Mouse (Mus musculus): ENCODE results near the gene Tufm. TPM values are rescaled to one million over a fixed set of nuclear protein-coding genes. Genes with fewer than 3 reads are reported as not detected.

Gene Tufm
- polyA plus RNA-seq, 1 experiment from 2014 or later: 140 TPM

DNA sequence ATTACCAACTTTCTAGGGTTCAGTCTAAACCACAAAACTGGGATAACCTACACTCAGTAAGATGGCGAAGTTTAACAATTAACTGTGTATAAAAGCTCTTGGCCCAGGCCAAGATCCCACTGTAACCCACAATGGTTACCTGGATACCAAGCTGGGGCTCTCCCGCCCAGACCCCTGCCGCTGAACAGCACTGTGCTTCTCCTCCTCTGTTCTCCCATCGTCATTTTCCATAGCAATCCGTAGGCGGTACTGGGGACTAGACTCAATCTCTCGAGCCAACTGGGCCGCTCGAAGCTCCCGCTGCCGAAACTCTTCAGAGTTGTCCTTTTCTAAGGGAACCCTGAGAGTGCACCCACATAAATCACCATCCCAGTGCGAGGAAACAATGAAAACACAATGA lies 10.8 kb downstream of the Tufm start:
- 0 out of 2 replicates have a peak, but pooled peaks cover 2% of the 10 kb centered on the region for H3K4me1 ChIP-seq (replicated peaks; ENCODE audit: control insufficient read depth, insufficient read depth, low read length)
- H3K36me3 ChIP-seq (ENCODE audit: control insufficient read depth, insufficient read depth, low read length): peaks cover 42% of the 10 kb centered on the region
- H3K9me3 ChIP-seq (ENCODE audit: control insufficient read depth, low read length): no peaks in the 10 kb centered on the region
- no peaks in the 10 kb centered on the region for H3K27me3 ChIP-seq (ENCODE audit: control insufficient read depth, insufficient read depth, low read length)
- H3K27ac ChIP-seq (ENCODE audit: low read depth, low read length): no peak overlapping the region
- DNase-seq (ENCODE audit: low spot score): no peak
- WGBS: 96% methylated on average over 12 of the region's 12 CpGs
- ATAC-seq (ENCODE audit: low FRiP score): no peak
- no peak overlapping the region for H3K4me3 ChIP-seq (ENCODE audit: low read depth, low read length)
- no peak overlapping the region for H3K4me2 ChIP-seq (replicated peaks; ENCODE audit: low read depth, low read length)
- no peak overlapping the region for H3K9ac ChIP-seq (ENCODE audit: low read depth, low read length)

DNA sequence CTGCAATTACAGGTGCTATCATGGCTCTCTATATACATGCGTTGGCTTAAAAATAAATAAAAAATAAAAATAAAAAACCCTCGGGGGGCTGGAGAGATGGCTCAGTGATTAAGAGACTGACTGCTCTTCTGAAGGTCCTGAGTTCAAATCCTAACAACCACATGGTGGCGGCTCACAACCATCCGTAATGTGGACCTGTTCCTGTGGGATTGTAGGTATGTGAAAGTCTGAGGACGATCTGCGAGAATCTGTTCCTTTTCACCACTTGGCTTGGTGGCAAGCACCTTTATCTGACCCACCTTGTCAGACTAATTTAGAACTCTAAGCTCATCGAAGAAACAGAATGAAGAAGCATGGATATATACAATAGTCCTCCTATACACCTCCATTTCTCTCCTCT lies 12.3 kb downstream of the Tufm start:
- DNase-seq (ENCODE audit: low spot score) (no peak), ATAC-seq (ENCODE audit: low FRiP score) (no peak)
- Histone ChIP-seq H3K9me3 (ENCODE audit: control insufficient read depth, low read length) (no peaks in the 10 kb centered on the region), H3K4me2 (replicated peaks; ENCODE audit: low read depth, low read length) (no peak overlapping the region), H3K4me3 (ENCODE audit: low read depth, low read length) (no peak overlapping the region), H3K4me1 (replicated peaks; ENCODE audit: control insufficient read depth, insufficient read depth, low read length) (0 out of 2 replicates have a peak, but pooled peaks cover 2% of the 10 kb centered on the region), H3K27me3 (ENCODE audit: control insufficient read depth, insufficient read depth, low read length) (no peaks in the 10 kb centered on the region), H3K9ac (ENCODE audit: low read depth, low read length) (no peak overlapping the region), H3K27ac (ENCODE audit: low read depth, low read length) (no peak overlapping the region), H3K36me3 (ENCODE audit: control insufficient read depth, insufficient read depth, low read length) (peaks cover 33% of the 10 kb centered on the region)
- 93% methylated on average over 7 of the region's 7 CpGs for WGBS

DNA sequence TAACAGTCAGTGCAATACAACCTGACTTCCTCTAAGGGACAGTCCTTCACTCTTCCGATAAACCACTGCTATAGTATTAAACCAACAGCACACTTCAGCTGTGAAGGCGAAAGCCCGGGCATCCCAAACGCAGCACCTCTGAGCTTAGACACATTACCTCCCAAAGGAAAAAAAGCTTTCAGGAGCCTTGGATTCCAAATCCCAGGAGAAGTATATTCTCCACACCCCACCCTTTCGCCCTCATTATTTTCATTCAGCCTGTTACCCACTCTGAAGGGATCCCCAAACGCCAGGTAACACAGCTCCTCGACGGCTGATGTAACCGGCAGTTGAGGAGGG lies 14.5 kb downstream of the Tufm start:
- H3K4me2 ChIP-seq (replicated peaks; ENCODE audit: low read depth, low read length): peak overlapping the region; percentile 76
- H3K9ac ChIP-seq (ENCODE audit: low read depth, low read length): peak overlapping the region; percentile 74
- H3K27ac ChIP-seq (ENCODE audit: low read depth, low read length): peak overlapping the region; percentile 99
- no peak for ATAC-seq (ENCODE audit: low FRiP score)
- H3K4me1 ChIP-seq (replicated peaks; ENCODE audit: control insufficient read depth, insufficient read depth, low read length): 0 out of 2 replicates have a peak, but pooled peaks cover 2% of the 10 kb centered on the region
- no peak for DNase-seq (ENCODE audit: low spot score)
- H3K4me3 ChIP-seq (ENCODE audit: low read depth, low read length): peak overlapping the region; percentile 96
- no peaks in the 10 kb centered on the region for H3K9me3 ChIP-seq (ENCODE audit: control insufficient read depth, low read length)
- H3K36me3 ChIP-seq (ENCODE audit: control insufficient read depth, insufficient read depth, low read length): peaks cover 15% of the 10 kb centered on the region
- H3K27me3 ChIP-seq (ENCODE audit: control insufficient read depth, insufficient read depth, low read length): no peaks in the 10 kb centered on the region
- 4% methylated on average over 9 of the region's 9 CpGs for WGBS

DNA sequence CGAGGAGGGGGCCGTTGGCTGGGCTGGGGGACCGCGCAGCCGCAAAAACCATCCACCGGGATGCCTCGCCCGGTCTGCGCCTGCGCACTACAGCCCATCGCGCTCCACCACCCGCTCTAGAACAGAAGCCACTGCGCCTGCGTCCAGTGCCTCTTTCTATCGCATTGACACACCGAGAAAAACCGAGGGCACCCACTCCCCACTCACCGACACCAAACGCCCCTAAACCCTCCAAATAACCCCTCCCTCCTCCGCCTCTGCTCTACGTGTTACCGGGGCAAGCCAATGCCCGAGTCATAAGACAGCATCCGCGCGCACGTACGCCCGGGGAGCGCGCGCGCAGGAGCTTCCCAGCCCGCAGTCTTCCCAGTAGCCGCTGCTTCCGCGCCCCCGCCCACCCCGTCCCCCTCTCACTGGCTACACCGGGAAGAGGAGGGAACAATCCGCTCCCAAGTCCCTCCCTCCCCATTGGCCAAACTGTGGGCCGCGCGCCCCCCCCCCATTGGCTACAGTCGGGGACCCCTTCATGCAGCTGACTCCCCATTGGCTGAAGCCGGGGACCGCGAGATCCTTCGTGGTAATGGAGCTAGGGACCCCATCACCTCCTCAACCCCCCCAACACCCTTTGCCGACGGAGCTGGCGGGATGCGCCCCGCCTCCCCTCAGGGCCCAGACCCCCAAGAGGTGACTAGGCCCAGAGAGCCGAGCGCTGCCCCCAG lies 15.0 kb downstream of the Tufm start:
- peak overlapping the region; percentile 96 for H3K4me3 ChIP-seq (ENCODE audit: low read depth, low read length)
- H3K4me2 ChIP-seq (replicated peaks; ENCODE audit: low read depth, low read length): peak overlapping the region; percentile 76
- DNase-seq (ENCODE audit: low spot score) (peak; percentile 95), ATAC-seq (ENCODE audit: low FRiP score) (peak; percentile 91)
- peak overlapping the region; percentile 97 for H3K9ac ChIP-seq (ENCODE audit: low read depth, low read length)
- H3K27me3 ChIP-seq (ENCODE audit: control insufficient read depth, insufficient read depth, low read length): no peaks in the 10 kb centered on the region
- peaks cover 15% of the 10 kb centered on the region for H3K36me3 ChIP-seq (ENCODE audit: control insufficient read depth, insufficient read depth, low read length)
- WGBS: under 1% methylated on average over 51 of the region's 57 CpGs
- H3K27ac ChIP-seq (ENCODE audit: low read depth, low read length): peak overlapping the region; percentile 99
- H3K4me1 ChIP-seq (replicated peaks; ENCODE audit: control insufficient read depth, insufficient read depth, low read length): 0 out of 2 replicates have a peak, but pooled peaks cover 2% of the 10 kb centered on the region
- no peaks in the 10 kb centered on the region for H3K9me3 ChIP-seq (ENCODE audit: control insufficient read depth, low read length)

DNA sequence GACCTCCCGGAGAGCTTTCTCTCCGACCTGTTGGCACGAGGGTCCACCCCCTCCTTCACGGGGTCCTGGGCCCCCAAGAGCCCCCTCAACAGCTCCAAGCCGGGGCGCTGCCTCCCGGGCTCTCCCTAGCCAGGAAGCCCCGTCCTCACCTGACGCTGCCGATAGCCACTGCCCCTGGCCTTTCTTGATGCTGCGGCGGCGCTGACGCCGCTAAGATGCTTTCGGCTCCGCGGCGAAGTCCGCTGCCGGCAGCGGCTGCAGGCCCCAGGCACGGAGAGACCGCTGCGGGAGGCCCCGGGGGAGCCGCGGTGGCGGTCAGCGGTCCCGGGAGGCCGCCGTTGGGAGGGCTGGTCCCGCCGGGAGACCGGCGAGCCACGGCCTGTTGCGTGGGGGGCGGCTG lies 15.6 kb downstream of the Tufm start:
- H3K4me3 ChIP-seq (ENCODE audit: low read depth, low read length): peak overlapping the region; percentile 96
- H3K9ac ChIP-seq (ENCODE audit: low read depth, low read length): peak overlapping the region; percentile 97
- H3K4me1 ChIP-seq (replicated peaks; ENCODE audit: control insufficient read depth, insufficient read depth, low read length): 0 out of 2 replicates have a peak, but pooled peaks cover 2% of the 10 kb centered on the region
- under 1% methylated on average over 40 of the region's 40 CpGs for WGBS
- no peak for DNase-seq (ENCODE audit: low spot score)
- H3K9me3 ChIP-seq (ENCODE audit: control insufficient read depth, low read length): no peaks in the 10 kb centered on the region
- peak overlapping the region; percentile 41 for H3K4me2 ChIP-seq (replicated peaks; ENCODE audit: low read depth, low read length)
- peaks cover 10% of the 10 kb centered on the region for H3K36me3 ChIP-seq (ENCODE audit: control insufficient read depth, insufficient read depth, low read length)
- no peaks in the 10 kb centered on the region for H3K27me3 ChIP-seq (ENCODE audit: control insufficient read depth, insufficient read depth, low read length)
- H3K27ac ChIP-seq (ENCODE audit: low read depth, low read length): peak overlapping the region; percentile 99
- no peak for ATAC-seq (ENCODE audit: low FRiP score)

DNA sequence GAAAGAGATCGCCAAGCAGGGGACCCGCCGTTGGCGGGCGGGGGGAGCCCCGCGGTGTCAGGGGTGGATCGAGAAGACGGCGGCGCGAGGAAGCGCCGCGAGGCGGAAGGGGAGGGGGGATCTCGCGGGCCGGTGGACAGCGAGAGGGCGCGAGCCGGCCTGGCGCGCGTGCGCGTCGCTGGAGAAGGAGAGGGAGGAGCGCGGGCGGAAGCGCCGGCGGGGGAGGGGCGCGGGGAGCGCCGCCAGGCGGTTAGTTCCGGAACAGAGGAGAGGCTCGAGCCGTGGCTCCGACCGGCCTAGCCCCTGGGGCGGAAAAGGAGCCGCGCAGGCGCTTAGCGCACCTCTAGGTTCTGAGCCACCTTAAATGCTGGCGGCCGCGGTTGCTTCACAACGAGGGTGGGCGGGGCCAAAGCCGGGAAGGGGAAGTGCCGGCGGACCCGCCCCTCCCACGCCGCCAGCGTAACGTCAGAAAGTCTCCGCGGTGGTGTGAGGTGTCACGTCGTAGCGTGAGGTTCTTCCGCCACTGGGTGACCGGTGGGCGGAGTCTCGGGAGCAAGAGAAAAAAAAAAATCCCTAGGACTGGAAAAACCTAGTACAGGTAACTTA lies 16.2 kb downstream of the Tufm start, which contains the start of gene Atxn2l:
Gene Atxn2l, minus strand, starts transcription at position 165 of the 606 bp plus-strand sequence.
- H3K4me1 ChIP-seq (replicated peaks; ENCODE audit: control insufficient read depth, insufficient read depth, low read length): 0 out of 2 replicates have a peak, but pooled peaks cover 2% of the 10 kb centered on the region
- H3K27me3 ChIP-seq (ENCODE audit: control insufficient read depth, insufficient read depth, low read length): no peaks in the 10 kb centered on the region
- WGBS: under 1% methylated on average over 65 of the region's 72 CpGs
- ATAC-seq (ENCODE audit: low FRiP score) (peak; percentile 89), DNase-seq (ENCODE audit: low spot score) (peak; percentile 99)
- peaks cover 6% of the 10 kb centered on the region; the same call in 1 of the 2 replicates for H3K36me3 ChIP-seq (ENCODE audit: control insufficient read depth, insufficient read depth, low read length)
- H3K9me3 ChIP-seq (ENCODE audit: control insufficient read depth, low read length): no peaks in the 10 kb centered on the region
- peak within 1 kb of the TSS; percentile 41 for H3K4me2 ChIP-seq (replicated peaks; ENCODE audit: low read depth, low read length)
- H3K9ac ChIP-seq (ENCODE audit: low read depth, low read length): peak within 1 kb of the TSS; percentile 97
- H3K4me3 ChIP-seq (ENCODE audit: low read depth, low read length): peak within 1 kb of the TSS; percentile 96
- H3K27ac ChIP-seq (ENCODE audit: low read depth, low read length): peak within 1 kb of the TSS; percentile 99

DNA sequence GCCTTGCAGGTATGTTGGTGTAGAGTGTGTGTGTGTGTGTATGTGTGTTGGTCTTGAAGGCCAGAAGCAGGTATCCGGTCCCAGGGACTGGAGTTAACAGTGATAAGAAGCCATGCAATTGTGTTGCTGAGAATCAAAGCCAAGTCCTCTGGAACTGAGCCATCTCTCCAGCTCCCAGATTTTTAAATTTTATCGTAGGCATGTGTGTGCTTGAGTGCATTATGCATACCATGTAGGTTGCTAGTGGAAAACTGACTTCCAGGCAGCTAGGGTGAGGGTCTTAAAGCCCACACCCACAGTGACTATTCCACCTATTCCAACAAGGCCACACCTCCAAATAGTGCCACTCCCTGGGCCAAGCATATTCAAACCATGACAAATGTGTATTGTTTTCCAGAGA lies 17.8 kb downstream of the Tufm start:
- Histone ChIP-seq H3K4me2 (replicated peaks; ENCODE audit: low read depth, low read length) (no peak overlapping the region), H3K9ac (ENCODE audit: low read depth, low read length) (no peak overlapping the region), H3K27ac (ENCODE audit: low read depth, low read length) (no peak overlapping the region), H3K36me3 (ENCODE audit: control insufficient read depth, insufficient read depth, low read length) (peaks cover under 1% of the 10 kb centered on the region; the same call in 1 of the 2 replicates), H3K4me3 (ENCODE audit: low read depth, low read length) (no peak overlapping the region), H3K9me3 (ENCODE audit: control insufficient read depth, low read length) (no peaks in the 10 kb centered on the region), H3K4me1 (replicated peaks; ENCODE audit: control insufficient read depth, insufficient read depth, low read length) (0 out of 2 replicates have a peak, but pooled peaks cover 2% of the 10 kb centered on the region), H3K27me3 (ENCODE audit: control insufficient read depth, insufficient read depth, low read length) (no peaks in the 10 kb centered on the region)
- no peak for DNase-seq (ENCODE audit: low spot score)
- no peak for ATAC-seq (ENCODE audit: low FRiP score)
- 94% methylated on average over 2 of the region's 2 CpGs for WGBS

DNA sequence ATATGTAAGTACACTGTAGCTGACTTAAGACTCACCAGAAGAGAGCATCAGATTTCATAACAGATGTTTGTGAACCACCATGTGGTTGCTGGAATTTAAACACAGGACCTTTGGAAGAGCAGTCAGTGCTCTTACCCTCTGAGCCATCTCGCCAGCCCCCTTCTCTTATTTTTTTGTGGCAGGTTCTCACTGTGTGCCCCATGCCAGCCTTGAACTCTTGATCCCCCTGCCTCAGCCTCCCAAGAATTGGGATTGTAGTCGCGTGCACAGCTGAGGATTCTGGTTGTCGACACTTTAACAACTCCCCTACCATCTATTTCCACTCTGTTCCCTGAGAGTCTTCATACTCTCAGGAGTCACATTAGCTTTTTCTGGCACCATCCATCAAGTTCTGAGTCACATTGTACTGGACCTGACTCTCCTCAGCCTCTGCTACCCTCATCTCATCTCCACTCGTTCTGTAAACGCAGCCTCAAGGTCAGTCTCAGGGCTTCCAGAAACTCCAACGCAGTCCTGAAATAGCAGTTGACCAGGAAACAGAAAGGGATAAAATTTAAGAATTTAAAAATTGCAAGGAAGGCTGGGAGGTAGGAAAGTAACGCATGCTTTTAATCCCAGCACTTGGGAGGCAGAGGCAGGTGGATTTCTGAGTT lies 20.1 kb downstream of the Tufm start:
- no peak for ATAC-seq (ENCODE audit: low FRiP score)
- Histone ChIP-seq H3K9me3 (ENCODE audit: control insufficient read depth, low read length) (no peaks in the 10 kb centered on the region), H3K4me2 (replicated peaks; ENCODE audit: low read depth, low read length) (no peak overlapping the region), H3K4me1 (replicated peaks; ENCODE audit: control insufficient read depth, insufficient read depth, low read length) (no peaks in the 10 kb centered on the region), H3K27me3 (ENCODE audit: control insufficient read depth, insufficient read depth, low read length) (no peaks in the 10 kb centered on the region), H3K27ac (ENCODE audit: low read depth, low read length) (no peak overlapping the region), H3K36me3 (ENCODE audit: control insufficient read depth, insufficient read depth, low read length) (no peaks in the 10 kb centered on the region), H3K4me3 (ENCODE audit: low read depth, low read length) (no peak overlapping the region), H3K9ac (ENCODE audit: low read depth, low read length) (no peak overlapping the region)
- WGBS: 85% methylated on average over 8 of the region's 8 CpGs
- DNase-seq (ENCODE audit: low spot score): no peak

All from hindbrain, embryonic 11.5 days (tissue).